Mouse (Mus musculus) cerebellum, postnatal 10 days (tissue): Measurements from ENCODE around the gene Prss35.

Experiments used
- DNase-seq, 2 experiments: peaks; one replicate each; pipeline ENCODE4 v3.0.0; 2021; ENCODE audit warnings: mixed read lengths in 2 of 2

Gene Prss35

GRCm38 (mm10) chr9:86742959-86743911, at the start of gene Prss35:
Gene Prss35 (plus strand): TSS chr9:86743649.
- DNase-seq, result peak; percentile 54 to 73

DNA sequence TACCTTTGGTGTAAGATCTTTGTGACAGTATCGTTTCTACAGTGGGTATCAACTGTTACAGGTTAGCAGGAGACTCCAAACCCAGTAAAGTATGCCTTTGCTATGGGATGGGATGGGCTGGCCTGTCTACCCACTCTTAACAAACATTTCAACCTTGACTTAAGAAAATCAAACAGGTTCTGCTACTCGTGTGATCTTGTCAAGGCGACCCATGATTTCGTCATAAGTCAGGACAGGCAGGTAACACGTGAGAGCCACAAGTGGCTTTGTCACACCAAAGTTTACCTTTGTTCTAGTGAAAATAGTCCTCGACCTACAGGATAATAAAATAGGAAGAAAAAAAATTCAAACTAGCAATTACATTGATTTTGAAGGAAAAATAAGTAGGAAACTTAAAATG, 49.5 kb upstream of the Prss35 start:
- no peak for DNase-seq

DNA sequence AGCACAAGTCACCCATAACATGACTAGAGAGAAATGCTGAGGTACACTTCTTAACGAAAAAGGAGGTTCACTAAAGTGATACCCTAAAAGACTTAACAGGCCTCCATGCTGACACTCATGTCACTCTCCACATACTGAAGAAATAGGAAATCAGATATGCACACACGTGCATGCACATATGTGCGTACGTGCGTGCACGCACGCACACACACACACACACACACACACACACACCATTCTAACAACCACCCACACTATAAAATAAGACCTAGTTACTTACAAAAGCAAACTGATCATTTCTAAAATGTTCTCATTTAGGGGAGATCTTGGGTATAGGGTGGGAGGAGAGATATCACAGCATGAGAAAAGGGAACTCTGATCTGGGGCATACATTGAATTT, 48.8 kb upstream of the Prss35 start:
- no peak for DNase-seq

- DNase-seq, result peak; percentile 47 to 50
Observed at GRCm38 (mm10) chr9:86695199-86695817, 48.1 kb upstream of the Prss35 start.

DNA sequence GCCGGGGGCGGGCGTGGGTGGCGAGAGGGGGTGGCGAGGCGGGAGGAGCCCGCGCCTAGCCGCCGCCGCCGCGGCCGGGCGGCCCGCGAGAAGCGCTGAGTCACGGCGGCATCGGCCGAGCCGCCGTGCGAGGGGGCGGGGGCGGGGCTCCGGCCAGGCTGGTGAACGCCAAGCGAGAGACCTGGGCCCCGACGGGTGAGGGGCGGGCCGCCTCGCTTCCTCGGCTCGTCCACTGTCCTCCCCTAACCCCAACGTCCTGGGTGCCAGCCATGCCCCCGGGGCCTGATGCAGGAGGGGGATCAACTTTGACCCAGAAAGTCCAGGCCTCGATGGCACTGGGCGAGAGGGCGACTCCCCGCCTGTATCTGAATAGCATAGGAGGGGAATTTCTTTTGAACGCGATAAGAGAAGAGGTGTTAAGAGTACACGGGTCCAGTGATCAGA, 47.6 kb upstream of the Prss35 start, which contains the start of gene Me1:
TSS of gene Me1 (minus strand) at position 136 of the 444 bp plus-strand sequence.
- DNase-seq, result peak; percentile 64 to 70

DNA sequence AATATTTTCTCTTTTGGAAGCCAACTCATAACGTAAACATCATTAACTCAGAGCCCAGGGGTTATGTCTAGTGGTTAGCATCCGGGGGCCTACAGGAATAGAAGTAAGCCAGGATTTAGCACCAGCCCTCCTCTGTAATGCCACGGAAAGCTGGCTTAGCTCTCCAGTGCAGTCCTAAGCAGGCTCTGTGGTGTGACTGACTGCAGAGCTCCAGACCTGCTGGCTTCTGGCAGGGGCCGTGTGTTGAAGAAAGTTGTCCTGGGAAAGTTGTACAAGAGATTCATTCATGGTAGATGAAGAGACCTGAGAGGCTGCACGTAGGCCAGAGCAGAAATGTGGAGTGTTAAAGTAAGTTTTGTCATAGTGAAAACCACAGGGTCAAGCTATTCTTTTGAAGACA, 42.2 kb upstream of the Prss35 start:
- DNase-seq, result no peak

- DNase-seq, result no peak
Observed at GRCm38 (mm10) chr9:86701844-86702243, 41.6 kb upstream of the Prss35 start.

DNA sequence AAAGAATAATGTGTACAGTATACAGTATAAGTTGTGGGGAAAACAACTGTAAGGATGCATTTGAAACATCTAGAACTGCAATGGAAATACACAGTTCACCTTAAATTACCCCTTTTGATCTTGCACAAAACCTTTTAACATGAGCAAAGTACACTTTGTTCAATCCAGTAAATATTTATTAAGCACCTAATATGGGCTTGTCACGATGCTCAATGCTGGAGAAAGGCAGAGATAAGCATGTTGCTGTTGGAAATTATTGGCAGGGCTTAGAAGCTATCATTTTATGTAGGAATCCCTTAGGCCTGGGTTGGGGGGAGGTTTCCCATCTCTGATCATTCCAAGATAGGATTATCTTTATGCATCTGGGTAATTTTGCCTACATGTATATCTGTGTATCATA, 36.0 kb upstream of the Prss35 start:
- DNase-seq, result no peak

GRCm38 (mm10) chr9:86708921-86709320, 34.5 kb upstream of the Prss35 start:
- DNase-seq, result no peak

GRCm38 (mm10) chr9:86710091-86710634, 33.3 kb upstream of the Prss35 start:
- DNase-seq, result no peak

- DNase-seq, result no peak
Observed at GRCm38 (mm10) chr9:86712648-86713047, 30.8 kb upstream of the Prss35 start.

- no peak for DNase-seq
Observed at GRCm38 (mm10) chr9:86714089-86714488, 29.4 kb upstream of the Prss35 start.

GRCm38 (mm10) chr9:86716540-86716939, 26.9 kb upstream of the Prss35 start:
- DNase-seq, result no peak

- DNase-seq, result no peak
Observed at GRCm38 (mm10) chr9:86717119-86717518, 26.3 kb upstream of the Prss35 start.

DNA sequence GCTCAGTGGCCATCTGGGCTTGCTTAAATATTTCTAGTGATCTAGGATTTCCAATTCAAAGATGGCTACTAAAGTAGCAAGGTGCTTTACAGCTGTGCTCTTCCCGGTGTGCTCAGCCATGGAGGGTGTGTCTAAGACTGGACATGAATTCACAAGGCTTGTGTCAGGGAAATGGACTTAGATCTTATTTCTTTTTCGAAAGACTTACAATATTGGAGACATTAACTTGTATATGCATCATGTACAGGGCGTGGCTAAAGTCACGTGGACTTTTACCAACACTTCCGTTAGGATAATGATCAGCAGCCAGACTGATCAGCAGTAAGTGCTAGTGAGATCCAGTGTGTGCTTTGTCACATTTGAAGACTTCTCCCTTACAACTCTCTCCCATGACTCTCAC, 23.2 kb upstream of the Prss35 start:
- no peak for DNase-seq

- DNase-seq, result no peak
Observed at GRCm38 (mm10) chr9:86720794-86721193, 22.7 kb upstream of the Prss35 start.

- DNase-seq, result no peak
Observed at GRCm38 (mm10) chr9:86725066-86725465, 18.4 kb upstream of the Prss35 start.

DNA sequence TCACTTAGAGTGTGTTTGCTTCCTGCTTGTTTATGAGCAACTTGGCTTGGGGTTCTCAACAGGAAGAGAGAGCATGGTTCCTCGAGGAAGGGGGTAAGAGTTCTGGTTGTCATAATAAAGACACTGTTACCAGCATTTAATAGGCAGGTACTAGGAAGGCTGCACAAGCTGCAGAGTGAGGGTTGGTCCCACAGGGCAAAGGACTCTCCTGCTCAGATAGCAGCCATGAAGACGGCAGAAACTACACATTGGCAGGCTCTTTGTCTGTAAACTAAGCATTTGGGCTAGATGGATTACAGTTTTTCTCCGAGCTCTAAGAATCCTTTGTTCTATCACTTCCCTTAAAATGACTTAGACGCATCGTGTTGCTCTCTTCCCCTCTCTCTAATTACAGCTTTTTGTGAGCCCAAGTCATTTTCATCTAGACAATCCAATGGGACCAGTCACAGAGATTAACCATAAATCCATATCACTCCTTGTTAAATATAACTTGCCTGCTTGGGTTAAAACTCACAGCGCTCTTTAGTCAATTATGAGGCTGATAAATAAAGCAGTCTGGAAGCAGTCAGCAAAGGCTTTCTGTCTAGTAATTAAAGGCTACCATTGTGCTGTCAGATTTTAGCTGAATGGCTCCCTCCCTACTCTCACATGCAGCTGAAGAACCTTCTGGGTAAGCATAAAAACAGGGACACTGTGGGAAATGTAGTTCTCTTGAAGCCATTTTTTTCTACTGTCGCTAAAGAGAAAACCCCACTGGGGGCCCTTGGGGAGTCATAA, 17.7 kb upstream of the Prss35 start:
- DNase-seq, result no peak

DNA sequence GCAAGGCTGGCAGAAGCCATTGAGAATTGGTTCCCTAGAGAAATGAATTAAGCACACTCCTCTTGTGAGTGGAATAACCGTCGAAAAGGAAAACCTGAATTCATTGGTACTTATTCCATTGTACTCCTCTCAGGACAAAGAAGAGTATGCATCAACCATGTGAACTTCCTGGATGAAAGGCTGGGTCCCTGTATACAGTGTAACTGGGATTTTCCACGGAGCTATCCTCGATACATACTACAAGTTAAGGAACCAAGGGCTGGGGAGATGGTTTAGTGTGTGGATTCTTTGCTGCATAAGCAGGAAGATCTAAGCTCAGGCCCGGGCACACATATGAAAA, 17.1 kb upstream of the Prss35 start:
- DNase-seq, result no peak

DNA sequence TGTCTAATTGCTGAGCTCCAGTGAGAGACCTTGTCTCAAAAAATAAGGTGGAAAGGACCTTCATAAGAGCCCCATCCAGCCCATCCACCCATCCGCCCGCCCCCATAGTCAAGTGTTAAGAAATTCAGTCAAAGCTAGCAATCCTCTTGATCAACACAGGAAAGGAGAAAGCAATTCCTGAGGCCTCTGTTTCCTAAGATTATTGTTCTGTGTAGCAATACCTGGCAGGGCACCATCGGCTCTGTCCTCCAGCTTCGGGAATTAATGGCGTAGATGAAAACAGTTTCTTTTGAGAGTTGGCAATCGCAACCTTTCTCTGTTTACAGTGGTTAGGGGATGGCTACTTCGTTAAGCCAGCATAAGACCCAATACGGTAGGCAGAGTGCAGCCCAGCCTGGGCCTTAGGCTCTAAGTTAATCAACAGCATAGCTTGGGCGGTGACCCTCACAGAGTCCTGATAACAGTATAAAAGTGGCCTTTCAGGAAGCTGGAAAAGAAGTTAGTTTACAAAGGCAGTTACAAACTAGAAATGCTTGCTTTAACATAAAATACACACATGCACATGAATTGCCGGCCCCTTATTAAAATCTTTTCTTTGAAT, 15.1 kb upstream of the Prss35 start:
- DNase-seq, result no peak

GRCm38 (mm10) chr9:86729084-86729483, 14.4 kb upstream of the Prss35 start:
- no peak for DNase-seq

GRCm38 (mm10) chr9:86729811-86730210, 13.6 kb upstream of the Prss35 start:
- no peak for DNase-seq

GRCm38 (mm10) chr9:86734357-86734756, 9.1 kb upstream of the Prss35 start:
- no peak for DNase-seq
